Mouse (Mus musculus) brain, embryonic 14.5 days (tissue): ENCODE measurements at regions not wholly inside any gene's neighbourhood (a gene's known extent, or its start where the extent isn't known, plus 50 kb on each side); places are given as distances from the start of the nearest gene placed in this dataset.
A peak's percentile ranks its signal among the peaks of the same experiment; 100 is the strongest.

Source experiments
- DNase-seq: peaks from one replicate; pipeline ENCODE4 v3.0.0-alpha.2; 2011; ENCODE audit warnings: low read depth
- CTCF ChIP-seq: fragments of 200-500 bp; IDR thresholded peaks from 2 replicates; pipeline ENCODE4 v1.5.1; 2012; ENCODE audit warnings: inconsistent platforms, mild to moderate bottlenecking, moderate library complexity, borderline replicate concordance; ENCODE audit not compliant: insufficient read depth, insufficient read length; ENCODE audit errors: extremely low read depth
- POLR2A ChIP-seq: fragments of 200-500 bp; IDR thresholded peaks from 2 replicates; pipeline ENCODE4 v1.6.1; 2012; ENCODE audit warnings: mild to moderate bottlenecking, inconsistent platforms, borderline replicate concordance; ENCODE audit not compliant: poor library complexity, insufficient read depth, insufficient read length, severe bottlenecking; ENCODE audit errors: extremely low read depth

- DNase-seq = peak; percentile 53
- no peak for TF ChIP-seq POLR2A
- TF ChIP-seq CTCF = no peak
These were observed 223.5 kb upstream of the Mvb12b start for GRCm38 (mm10) chr2:34111286-34111685.

- TF ChIP-seq CTCF (no peak), POLR2A (no peak)
- no peak for DNase-seq
These were observed 222.8 kb upstream of the Mvb12b start for GRCm38 (mm10) chr2:34110582-34110981.

- DNase-seq = peak; percentile 92
- no peak for TF ChIP-seq CTCF
- TF ChIP-seq POLR2A = no peak
These were observed 220.0 kb upstream of the Mvb12b start for GRCm38 (mm10) chr2:34107566-34108303.

GRCm38 (mm10) chr2:34106837-34107565 lies 219.3 kb upstream of the Mvb12b start:
- peak; percentile 93 for DNase-seq
- TF ChIP-seq CTCF (no peak), POLR2A (no peak)

- DNase-seq = no peak
- no peak for TF ChIP-seq CTCF
- TF ChIP-seq POLR2A = no peak
These were observed 218.5 kb upstream of the Mvb12b start for GRCm38 (mm10) chr2:34106245-34106644.

GRCm38 (mm10) chr2:34105271-34106051 lies 217.7 kb upstream of the Mvb12b start:
- TF ChIP-seq POLR2A (no peak), CTCF (no peak)
- peak; percentile 59 for DNase-seq

- no peak for DNase-seq
These were observed 210.3 kb upstream of the Mvb12b start for GRCm38 (mm10) chr2:34098004-34098547.

GRCm38 (mm10) chr2:34096561-34096960 lies 208.8 kb upstream of the Mvb12b start:
- TF ChIP-seq POLR2A = no peak
- no peak for TF ChIP-seq CTCF
- no peak for DNase-seq

More at GRCm38 (mm10) chr2:34098004-34098547, 210.3 kb upstream of the Mvb12b start:
- TF ChIP-seq CTCF (no peak), POLR2A (no peak)

GRCm38 (mm10) chr2:34088832-34089231 lies 201.1 kb upstream of the Mvb12b start:
- TF ChIP-seq CTCF (no peak), POLR2A (no peak)
- DNase-seq = no peak

- TF ChIP-seq POLR2A (no peak), CTCF (no peak)
- DNase-seq = peak; percentile 87
These were observed 198.4 kb upstream of the Mvb12b start for GRCm38 (mm10) chr2:34086130-34086529.

GRCm38 (mm10) chr2:34084513-34084912 lies 196.8 kb upstream of the Mvb12b start:
- no peak for TF ChIP-seq POLR2A
- no peak for TF ChIP-seq CTCF
- DNase-seq = peak; percentile 75

GRCm38 (mm10) chr2:34082486-34082885 lies 194.7 kb upstream of the Mvb12b start:
- no peak for TF ChIP-seq POLR2A
- no peak for TF ChIP-seq CTCF
- DNase-seq = no peak
